Mouse (Mus musculus): ENCODE measurements around the gene Mt2.
"Not testable (repeated sequence)": the region's sequence is repeated elsewhere in the genome, so short reads cannot be mapped to it uniquely, and the experiment has no call there.

The Mt2 gene

DNA sequence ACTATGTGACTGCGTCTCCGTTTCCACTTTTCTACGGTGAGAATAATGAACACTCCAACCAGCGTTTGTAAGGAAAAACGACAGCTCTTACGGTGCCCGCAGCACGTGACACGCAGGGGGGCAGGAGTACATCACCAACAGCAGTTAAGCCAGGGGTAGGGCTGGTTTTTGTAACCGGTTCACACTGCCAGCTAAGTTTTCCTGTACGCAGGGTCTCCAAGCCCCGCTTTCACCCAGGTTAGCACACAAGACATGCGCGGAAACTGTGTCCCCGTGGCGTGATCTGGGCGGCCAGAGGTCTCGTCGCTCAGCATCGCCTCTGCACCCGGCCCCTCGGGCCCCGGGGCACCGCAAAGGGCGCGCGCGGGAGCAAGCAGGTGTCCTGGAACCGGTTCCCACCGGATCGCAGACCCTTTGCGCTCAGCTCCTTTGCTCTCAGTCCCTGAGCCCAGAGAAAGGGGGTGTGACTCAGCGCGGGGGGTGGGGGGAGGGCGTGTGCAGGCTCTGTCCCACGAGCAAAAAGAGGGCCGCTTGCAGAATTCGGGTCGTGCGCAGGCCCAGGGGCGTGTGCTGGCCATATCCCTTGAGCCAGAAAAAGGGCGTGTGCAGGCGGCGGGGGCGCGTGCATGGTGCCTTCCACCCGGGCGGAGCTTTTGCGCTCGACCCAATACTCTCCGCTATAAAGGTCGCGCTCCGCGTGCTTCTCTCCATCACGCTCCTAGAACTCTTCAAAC lies at the start of gene Mt2:
Gene Mt2 (plus strand): TSS at position 590 of the 734 bp plus-strand sequence.
- DNase-seq: no peak

DNA sequence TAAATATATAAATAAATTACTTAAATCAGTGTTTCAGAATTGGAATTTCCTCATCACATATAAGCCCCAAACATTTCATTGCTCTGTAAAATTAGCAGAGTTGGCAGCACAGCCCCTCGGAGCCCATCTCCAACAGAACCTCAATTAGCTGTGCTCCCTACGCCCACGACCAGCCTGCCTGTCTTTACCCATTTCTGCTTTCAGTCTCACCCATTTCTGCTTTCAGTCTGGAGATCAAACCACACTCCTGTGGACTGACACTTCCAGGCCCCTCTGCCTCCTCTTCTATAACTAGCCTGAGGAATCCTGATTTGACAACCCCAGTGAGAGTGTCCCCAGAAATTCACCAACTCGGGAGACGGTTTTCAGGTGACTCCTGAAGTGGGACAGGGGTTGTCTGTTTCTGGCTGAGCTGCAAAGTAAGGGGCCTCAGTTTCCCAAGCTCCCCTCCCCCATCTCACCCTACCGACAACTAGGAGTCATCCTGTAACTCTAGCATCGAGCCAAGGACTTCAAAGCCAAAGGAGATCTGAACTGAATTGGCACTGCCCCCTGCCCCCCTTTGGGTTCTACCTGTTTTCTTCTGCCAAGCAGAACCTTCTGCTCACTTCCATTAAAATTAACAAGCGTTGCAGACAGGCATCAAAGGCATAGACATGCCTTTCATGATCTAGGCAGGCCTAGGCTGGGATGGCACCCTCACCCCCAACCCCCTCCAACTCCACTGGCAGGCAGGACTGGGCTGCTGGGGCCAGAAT lies 49.6 kb upstream of the Mt2 start:
- DNase-seq: no peak

DNA sequence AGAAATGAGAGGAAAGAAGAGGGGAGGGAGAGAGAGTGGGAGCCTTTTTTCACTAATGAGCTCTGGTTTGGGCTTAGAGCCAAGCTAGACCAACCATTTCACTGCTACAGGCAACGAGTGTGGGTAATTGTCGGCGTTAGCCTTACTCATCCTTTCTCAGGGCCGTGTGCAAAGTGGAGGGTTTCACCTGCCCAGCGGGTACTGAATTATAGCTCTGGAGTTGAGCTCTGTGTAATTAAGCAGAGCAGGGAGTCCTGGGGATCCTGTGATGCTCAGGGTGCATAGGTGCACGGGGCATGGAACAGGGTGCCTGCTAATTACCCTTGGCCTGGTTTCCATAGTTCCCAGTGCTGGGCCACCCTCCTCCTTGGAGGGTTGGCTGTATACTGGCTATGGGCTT lies 44.8 kb upstream of the Mt2 start:
- DNase-seq: no peak

DNA sequence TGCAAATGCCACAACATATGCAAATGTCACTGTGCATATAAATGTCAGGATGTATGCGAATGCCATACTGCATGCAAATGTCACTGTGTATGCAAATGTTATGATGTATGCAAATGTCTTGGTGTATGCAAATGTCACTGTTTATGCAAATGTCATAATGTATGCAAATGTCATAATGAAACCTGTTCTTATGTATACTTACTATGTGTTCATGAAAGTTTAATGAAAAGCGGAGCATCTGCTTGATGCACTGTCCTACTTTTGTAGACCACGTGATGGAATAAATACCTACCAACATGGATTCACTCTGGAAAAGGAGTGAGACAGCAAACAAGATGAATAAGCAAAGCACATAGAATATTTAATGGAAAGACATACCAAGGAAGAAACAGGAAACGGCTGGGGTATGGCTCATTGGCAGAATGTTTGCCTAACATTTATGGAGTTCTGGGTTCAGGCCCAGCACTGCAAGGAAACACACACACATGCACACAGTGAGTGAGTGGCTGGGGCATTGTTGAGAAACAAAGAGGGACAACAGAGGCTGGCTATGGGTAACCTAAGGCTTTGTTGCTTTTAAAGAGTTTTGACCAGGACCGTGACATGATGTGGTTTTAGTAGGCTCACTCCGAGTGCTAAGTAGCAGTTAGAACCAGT lies 43.2 kb upstream of the Mt2 start:
- DNase-seq: no peak

DNA sequence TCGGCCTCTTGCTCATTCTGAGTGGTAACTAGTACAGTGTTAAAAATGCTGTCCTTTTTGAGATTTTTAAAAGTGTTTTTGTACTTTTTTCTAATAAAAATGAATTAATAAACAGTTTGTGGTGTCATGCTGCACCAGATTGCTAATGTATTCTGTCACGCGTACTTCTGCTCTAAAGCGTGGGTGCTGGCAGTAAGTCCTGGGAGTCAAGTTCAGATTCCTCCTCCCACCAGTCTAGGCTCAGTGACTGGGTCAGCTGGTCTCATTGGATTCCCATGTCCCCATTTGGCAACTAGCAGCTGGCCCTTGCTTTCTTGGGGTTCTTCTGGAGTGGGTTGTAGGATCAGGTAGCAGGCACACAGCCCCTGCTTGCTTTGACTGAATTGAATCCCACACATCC lies 42.3 kb upstream of the Mt2 start:
- no peak for DNase-seq

DNA sequence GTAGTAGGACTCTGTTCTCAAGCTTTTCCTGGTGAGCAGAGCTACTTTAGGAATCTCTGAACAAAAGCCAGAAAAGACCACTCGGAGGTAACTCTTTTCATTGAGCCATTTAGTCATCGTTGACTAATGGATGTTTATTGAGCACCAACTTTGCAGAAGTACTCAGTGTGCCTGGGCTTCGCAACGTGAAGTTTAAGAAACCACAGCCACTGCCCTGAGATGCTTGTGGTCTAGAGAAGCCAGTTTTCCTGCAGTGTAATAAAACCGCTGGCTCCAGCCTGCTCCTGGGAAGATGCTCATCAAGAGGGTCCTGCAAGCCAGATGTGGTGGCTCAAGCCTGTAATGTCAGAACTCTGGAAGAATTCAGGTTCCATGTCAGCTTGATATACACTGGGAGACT lies 40.4 kb upstream of the Mt2 start:
- no peak for DNase-seq

DNA sequence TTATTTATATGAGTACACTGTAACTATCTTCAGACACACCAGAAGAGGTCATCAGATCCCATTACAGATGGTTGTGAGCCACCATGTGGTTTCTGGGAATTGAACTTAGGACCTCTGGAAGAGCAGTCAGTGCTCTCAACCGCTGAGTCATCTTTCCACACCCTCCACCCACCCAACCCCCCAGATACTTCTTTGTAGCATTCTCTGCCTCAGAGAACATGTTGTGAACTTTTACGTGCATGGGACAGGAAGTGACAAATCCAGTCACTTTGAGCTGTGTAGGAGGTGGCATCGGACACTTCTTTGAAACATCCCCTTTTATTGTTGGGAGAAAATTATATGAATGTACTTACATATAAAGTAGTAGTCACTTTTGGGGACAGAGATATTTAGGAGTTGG lies 37.9 kb upstream of the Mt2 start:
- DNase-seq: not testable (repeated sequence)

DNA sequence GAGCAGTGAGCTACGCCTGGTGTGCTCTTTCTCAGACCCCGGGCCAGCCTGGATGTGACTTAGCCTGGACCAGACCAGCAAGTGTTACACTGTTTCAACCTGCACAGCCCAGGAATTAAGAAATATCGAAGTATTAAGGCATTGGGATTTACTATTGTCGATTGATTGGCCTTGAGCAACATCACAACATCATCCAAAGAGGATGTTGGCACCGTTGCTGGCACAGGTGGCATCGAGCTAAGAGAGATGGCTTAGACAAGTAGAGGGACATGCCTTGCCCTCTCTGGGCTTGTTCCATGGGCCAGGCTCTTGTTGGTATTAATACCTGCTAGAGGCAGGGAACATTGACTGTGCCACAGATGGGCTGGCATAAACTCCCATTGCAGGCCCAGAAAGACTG lies 36.9 kb upstream of the Mt2 start:
- DNase-seq: no peak

DNA sequence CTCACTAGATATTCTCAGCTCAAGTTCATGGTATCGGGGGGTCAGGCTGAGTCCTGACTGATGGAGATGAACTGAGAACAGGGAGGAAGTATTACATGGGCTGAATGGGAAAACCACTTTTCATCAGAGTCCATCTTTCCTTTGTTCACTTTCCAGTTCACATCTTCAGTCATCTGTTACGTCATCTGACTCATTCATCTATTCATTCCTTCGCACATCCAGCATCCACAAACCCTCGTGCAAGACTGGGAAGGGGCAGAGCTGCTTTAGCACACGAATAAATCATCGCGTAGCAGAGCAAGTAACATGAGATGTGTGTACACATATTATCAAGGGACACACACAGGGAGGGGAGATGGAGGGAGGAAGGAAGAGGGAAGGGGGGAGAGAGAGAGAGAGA lies 36.3 kb upstream of the Mt2 start:
- DNase-seq: no peak

DNA sequence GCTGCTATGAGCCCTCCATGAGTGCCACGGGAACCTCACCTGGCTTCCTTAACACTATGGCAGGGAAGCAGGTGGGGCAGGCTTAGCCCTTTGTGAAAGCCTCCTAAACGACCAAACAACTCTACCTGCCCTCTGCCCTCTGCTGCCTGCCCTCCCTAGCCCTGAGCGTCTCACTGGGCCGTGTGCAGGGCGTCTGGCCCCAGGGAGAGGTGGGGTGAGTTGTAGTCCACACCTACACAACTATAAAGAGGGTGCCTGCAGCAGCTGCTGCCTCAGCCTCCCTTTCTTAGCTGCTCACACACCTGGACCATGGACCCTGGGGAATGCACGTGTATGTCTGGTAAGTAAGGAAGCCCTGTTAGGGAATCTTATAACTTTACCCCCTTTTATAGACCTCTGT lies 35.5 kb upstream of the Mt2 start, which contains the start of gene Mt4:
Gene Mt4 (plus strand): TSS at position 265 of the 400 bp plus-strand sequence.
- no peak for DNase-seq

DNA sequence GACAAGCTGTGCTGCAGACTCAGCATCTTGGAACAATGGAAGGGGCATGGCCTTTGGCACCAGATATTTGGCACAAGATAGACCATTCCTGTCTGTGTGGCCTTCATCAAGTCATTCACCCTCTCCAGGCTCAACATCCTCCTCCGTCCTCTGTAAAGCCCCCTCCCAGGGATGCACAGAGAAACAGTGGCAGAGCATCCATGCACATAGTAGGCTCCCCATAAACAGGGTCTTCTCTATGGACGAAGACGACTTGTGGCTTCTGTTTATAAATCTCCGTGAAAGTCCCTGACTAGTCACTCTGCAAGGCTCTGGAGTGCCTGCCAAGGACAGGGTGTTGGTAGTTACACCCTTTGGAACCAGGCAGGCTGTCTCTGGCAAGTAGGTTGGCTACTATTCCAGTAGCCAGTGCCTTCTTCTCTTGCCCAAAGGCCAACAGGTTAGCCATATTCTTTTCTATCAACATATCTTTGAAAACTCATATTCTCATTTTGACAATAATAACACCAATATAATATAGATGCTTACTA lies 32.1 kb upstream of the Mt2 start:
- DNase-seq: no peak

DNA sequence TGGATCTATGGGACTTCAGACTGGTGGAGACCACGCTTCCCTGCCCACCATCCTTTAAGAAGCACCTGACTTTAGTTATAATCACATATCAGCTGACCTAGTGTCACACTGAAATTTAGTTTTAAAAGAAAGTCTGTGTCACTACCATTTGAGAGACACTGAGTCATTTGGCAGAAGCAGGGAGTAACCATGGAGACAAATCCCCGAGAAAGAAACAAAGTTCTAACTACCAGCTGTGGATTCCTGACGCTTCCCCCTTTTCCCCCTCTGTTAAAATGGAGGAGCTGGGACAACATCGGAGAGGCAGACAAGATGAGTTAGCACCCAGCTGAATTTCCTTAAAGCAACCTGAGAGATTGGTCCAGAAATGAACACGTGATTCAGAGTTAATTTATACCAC lies 24.2 kb upstream of the Mt2 start:
- DNase-seq: no peak

DNA sequence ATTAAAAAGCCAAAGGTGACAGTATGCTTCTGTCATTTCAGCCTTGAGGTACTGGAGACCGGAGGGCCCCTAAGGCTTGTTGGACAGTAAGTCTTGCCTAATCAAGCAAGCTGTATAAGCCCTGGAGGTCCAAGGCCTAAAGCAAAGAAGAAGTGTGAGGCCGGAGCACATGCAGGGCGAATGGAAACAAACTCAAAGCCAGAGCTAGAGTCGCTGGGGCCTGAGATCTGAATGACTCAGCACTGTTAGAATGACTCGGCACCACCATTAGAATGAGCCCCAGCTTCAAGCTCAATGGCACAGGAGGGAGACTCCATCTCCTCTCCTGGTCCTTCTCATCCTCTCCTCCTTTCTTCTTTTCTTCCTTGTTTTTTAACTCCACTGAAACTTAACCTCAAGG lies 21.5 kb upstream of the Mt2 start:
- no peak for DNase-seq

DNA sequence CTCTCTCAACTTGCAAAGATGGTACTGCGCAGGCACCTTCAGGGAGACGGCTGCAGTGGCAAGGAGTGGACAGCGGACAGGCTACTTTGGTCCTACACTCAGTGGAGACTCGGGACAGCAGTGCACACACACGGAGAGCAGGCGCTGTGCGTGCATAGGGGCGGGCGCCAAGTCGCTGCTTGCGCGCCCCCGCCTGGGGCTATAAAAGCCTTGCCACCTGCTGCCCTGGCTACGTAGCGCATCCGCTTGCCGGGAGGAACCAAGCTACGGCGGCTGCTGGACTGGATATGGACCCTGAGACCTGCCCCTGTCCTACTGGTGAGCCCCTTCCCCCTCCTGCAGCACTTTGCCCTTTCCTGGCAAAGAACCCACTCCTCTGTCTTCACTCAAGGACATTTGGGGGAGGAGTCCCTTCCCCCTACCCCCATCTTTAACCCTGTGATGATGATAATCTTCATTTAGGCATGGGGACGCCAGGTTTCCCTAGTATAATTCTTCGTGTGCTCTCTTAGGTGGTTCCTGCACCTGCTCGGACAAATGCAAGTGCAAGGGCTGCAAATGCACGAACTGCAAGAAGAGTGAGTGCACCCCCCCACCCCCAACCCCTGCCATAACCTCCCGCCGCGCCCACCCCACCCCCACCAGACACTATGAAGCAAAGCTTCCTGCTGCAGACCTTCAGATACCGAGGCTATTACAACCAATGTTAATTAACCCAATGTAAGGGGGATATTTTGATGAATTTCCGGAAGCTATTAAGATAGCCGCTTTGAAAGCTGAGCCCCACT lies 19.8 kb upstream of the Mt2 start, which contains the start of gene Mt3:
Gene Mt3 (plus strand): TSS at position 95 of the 788 bp plus-strand sequence.
- DNase-seq: peak; percentile 35

DNA sequence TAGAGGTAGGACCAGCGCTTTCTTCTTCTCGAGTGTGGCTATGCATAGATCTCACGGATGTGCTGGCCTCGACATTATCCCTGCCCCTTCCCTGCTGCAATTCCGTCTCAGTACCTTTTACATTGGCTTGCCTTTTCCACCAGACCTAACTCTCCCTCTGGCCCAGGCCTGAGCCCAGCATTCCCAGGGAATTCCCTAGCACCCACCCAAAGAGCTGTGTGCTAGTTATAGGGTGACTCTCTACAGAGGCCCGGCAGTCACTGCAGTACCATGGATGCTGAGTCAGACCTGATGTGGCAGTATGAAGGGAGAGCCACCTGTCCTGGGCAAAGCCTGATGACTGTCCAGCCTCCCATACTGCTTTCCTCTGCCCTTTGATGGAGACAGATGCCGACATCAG lies 19.0 kb upstream of the Mt2 start:
- no peak for DNase-seq

DNA sequence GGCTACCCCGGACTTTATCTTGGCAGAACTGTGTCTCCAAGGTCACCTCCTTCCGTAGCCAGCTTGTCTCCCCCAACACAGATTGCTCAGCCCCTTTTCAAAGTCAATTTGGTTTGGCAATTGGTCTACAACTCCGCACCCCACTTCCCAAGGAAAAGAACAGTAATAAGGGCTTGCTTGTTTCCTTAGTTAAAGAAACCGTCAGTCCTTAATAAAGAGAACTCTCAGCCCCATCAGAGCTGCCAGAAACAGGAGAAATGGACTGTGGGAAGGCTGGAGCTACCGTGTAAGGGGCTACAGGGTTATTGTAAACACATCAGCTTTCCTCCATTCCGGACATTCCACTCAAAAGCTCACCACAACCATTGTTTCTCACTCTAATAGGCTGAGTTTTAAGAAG lies 17.9 kb upstream of the Mt2 start:
- DNase-seq: no peak

DNA sequence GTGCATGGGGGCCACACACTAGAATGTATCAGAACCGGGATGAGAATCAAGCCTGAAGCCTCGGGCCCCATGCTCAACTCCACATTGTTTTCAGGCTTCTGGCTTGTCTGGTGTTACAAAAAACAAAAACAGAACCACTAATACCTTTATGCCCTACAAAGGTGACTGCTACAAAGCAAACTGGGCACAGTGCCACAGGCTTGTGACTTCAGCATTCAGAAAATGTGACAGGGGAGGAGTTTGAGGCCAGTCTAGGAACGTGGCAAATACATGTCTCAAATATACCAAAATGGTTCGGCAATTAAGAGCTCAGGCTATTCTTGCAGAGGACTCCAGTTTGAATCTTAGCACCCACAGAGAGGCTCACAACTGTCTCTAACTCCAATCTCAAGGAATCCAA lies 16.4 kb upstream of the Mt2 start:
- no peak for DNase-seq

DNA sequence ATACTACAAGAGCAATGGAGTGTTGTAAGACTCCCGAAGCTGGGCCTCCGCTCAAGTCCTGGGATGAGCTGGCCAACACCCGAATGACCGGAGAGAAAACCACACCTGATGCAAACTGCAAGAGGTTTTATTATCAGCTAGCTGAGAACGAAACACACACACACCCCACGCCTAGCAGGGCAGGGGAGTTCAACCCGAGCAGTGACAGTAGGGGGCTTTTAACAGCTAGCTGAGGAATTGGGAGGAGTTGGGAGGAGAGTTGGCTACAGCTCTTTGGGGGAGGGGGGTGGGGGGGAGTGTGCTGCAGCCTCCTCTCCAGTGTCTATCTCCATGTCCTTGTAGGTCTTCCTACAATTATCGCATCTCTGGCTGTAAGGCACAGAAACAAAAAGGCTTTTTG lies 6.7 kb upstream of the Mt2 start:
- not testable (repeated sequence) for DNase-seq

DNA sequence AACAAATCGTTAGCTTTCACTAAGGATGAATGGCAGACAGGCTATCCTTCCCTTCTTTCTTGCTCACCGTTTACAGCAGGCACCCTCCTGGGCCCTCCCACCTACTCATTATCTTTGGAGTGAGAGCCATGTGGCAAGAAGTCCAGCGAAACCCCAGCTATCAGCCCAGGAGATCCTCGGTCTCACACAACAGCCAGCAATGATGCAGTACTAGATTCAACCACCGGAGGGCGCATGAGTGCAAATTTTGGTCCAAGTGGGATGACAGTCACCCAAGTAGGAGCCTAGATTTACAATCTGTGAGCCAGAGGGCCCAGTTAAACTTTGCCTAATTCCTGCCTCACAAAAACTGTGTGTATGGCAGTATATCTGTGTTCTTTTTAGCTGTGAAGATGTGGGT lies 5.2 kb upstream of the Mt2 start:
- DNase-seq: peak; percentile 82

DNA sequence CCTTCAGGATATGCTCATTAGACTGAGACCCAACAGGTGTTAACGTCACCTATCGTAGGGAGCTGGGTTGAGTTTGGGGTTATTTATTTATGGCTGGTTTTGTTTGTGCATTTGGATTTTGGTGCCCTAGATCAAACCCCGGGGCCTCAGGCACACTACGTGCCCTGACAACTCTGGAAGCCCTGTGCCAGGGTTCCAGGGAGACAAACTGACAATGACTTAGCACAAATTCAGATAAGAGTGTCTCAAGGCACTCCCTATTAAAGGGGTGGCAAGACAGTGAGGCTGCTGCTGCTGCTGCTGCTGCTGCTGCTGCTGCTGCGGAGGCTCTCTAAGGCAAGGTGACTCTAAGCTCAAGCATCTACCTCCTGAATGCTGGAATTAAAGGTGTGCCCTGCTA lies 2.9 kb upstream of the Mt2 start:
- no peak for DNase-seq

DNA sequence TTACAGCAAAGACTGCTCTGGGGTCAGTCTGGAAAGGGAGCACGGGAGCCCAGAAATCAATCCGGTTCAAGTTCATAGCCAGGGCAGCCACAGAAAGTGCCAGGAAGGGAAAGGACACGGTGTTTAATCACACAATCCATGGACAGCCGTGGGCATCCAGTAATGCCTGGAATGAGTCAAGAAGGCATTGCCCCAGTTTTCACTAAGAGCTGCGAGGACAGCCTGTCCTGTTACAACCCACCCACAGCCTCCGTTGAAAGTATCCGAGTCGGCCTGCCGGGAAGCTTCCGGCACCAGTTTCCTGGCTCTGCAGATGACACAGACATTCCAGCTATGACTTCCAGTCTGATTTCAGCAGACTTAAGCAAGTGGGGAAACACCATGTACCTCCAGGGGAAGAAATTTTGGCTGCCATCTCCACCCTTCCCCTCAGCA lies 1.1 kb upstream of the Mt2 start:
- no peak for DNase-seq

DNA sequence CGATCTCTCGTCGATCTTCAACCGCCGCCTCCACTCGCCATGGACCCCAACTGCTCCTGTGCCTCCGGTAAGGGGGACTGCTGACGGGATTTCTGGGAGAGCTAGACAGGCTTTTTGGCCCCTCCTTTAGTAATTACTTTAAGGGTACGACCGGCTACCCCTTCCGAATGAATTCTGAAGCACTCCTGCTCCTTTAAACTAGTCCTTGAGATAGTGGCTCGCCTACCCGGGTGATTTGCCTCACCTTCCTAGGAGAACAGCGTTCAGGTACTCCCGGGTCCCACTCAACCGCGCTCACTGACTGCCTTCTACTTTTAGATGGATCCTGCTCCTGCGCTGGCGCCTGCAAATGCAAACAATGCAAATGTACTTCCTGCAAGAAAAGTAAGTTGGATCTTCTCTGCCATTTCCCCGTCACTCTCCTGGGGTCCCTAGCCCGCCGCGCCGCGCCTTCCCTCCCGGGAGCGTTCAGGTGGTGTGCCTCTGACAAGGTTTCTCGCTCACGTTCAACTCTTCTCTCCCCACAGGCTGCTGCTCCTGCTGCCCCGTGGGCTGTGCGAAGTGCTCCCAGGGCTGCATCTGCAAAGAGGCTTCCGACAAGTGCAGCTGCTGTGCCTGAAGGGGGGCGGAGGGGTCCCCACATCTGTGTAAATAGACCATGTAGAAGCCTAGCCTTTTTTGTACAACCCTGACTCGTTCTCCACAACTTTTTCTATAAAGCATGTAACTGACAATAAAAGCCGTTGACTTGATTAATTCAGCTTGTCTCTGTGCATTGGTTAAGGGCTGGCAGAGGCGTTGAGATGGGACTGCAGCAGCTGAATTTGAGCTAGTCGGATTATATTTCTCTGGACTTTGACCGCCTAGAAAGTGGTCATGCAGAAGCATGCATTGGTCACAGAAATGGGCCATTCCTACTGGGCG lies 607 bp downstream of the Mt2 start:
- DNase-seq: peak; percentile 61
